Mouse (Mus musculus): ENCODE measurements around the gene Ip6k1.

The Ip6k1 gene

DNA sequence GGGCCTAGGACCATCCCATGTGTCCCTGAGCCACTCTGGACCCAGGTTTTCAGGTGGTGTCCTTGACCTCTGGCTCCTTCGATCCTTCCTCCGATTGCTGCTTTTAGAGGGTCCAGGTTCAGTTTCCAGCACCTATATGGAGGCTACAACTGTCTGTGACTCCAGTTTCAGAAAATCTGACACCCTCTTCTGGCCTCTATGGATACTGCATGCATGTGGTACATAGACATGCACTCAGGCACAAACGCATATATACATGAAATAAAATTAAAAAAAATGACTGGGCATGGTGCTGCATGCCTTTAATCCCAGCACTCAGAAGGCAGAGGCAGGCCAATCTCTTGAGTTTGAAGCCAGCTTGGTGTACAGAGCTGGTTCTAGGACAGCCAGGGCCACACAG is 25.6 kb downstream of the Ip6k1 start:
- DNase-seq (ENCODE audit: low spot score) = no peak

DNA sequence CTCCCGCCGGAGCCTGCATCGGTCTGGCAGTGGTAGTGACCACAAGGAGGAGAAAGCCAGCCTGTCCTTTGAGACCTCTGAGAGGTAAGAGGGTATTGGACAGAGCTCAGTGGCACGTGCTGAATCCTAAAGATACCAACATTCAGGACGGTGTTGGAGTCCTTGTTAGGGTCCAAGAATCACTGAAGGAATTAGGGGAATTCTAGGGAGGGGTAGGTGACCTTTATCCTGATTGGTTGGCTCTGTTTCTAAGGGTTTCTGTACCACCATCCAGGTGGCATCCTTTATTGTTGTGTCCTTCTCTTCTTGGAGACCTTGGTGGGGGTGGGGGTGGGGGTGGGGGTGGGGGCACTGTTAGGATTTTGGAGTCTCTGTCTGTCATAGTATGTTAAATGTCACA is 29.8 kb downstream of the Ip6k1 start:
- DNase-seq (ENCODE audit: low spot score) = no peak

DNA sequence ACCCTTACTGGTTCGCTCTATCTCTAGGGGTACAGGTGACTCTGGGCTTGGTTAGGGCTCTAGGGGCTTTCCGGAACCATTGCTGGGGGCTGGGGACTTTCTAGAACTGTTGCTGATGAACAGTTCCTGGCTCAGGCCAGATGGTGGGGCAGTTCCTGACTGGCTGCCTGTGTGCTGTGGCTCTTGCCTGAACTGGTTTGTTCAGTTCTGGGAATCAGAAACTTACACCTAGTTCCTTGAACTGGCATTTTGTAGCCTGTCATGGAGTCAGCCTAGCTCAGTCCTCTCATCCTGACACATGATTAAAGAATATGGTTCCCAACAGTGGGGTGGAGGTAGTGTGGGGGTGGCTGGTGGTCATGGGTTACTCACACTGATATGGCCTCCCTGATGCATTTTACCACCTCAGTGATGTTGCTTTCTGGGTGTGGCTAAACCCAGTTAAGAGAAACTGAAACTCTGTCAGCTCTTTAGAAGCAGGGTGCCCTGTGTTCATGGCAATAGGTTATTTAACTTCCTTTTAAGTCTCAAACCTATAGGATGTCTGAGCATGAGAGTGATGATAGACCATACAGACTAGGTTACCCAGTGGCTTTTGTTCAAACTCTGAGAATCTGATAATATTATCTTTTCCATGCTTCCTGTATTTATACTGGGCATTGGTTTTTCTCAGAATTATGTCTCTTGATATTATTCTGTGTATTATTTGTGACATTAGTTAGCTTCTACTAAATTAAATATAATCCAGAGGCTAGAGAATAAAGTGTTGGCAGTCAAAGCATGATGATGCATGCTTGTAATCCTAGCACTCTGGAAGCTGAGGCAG is 33.2 kb downstream of the Ip6k1 start:
- DNase-seq (ENCODE audit: low spot score) = no peak

DNA sequence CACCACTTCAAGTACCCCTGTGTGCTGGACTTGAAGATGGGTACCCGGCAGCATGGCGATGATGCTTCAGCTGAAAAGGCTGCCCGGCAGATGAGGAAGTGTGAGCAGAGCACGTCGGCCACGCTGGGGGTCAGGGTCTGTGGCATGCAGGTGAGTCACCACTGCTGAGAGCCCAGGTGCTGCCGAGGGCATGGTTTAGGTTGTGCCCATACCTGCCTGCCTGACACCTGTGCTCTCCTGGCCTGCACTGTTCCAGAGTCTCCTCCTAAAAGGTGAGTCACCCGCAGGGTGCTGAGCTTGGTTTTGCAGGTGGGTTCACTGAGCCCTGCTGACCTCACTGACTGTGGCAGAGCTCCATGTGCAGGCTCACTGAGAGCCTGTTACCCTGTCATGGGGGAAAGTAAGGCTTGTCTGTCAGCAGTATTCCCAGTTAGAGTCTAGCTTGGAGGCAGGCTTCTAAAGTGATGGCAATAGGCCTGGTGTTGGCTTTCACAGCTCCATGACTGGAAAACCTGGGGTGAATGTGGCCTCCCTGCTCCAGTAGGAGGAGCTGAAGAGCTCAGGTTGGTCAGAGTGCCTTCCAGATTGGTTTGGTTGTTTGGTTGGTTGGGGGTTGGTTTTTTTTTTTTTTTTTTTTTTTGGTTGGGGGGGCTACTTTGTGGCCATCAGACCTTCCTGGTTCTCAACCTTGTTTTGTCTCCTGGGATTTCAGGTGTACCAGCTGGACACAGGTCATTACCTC is 42.6 kb downstream of the Ip6k1 start:
- no peak for DNase-seq (ENCODE audit: low spot score)

DNA sequence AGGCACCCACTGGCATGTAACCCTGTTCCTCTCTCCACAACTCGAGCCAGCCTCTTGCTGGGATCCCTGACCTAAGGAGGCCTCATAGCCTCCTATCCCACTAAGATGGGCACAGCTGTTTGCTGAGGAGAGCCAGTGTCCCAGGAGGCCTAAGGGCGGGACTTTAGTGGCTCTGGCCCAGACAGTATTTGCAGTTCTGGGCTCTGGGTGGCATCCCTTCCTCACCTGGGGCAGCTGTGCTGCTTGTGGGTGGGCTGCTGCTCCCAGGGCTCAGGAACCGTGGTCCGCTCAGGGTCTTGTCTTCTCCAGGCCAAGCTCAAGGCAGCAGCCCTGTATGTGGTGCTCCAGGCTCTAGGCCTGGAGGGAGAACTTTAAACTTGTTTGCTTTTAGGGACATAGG is 44.3 kb downstream of the Ip6k1 start:
- no peak for DNase-seq (ENCODE audit: low spot score)

DNA sequence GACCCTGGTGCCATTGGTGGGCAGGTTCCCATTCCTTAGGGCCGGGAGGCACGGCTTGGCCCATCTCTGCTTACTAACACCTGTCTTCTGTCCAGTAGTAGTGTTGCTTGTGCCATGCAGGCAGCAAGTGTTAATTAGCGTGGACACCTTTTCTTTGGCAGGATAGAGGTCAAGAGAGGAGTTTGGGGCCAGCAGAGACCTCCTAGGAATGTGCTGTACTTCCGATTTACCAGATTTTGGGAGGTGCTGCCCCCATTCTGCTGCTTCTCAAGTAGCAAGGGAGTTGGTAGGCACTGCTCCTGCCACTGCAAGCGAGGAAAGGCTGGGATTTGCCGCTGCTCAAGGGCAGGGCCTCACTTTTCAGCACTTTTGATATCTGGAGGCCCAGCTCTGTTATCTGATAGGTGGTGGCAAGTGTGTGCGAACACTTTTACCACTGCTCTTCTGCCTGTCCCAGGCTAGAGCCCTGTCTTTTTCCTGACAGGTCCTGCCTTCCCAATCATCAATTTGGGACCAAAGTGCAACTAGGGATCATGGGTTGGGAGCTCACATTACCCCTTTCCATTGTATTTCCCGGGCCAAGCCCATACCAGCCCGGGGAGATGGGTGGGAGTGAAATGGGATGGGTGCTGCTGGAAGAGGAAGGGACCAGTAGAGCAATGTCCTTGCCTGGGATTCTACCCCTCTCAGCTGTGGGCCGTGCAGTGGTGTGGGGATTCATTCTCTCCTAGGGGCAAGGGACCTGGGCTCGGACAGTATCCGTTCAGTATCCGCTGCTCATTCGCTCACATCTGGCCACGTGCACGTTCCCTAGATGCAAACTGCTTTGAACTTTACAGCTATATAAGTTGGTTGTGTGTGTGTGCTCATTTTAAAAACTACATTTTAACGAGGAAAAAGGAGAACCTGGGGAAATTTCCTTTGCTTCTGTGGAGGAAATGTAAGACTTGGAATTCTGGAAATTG is 45.6 kb downstream of the Ip6k1 start:
- no peak for DNase-seq (ENCODE audit: low spot score)

DNA sequence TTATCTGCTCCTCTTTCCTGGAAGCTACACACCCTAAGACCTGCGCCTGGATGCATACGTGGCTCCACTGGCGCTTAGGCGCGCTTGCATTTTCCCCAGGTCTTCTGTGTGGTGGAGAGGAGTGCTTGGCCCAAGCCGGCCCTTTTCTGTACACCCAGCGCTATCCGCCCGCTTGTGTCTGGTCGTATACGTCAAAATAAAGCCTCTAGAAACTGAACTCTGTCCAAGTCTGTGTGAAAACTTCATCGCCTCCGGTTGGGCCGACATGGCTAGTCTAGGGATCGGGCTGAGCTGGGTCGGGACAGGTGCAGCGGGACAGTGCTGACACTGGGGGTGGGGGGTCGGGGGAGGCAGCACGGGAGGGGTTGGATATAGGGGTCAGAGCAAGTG is 46.3 kb downstream of the Ip6k1 start:
- DNase-seq (ENCODE audit: low spot score) = peak; percentile 54

DNA sequence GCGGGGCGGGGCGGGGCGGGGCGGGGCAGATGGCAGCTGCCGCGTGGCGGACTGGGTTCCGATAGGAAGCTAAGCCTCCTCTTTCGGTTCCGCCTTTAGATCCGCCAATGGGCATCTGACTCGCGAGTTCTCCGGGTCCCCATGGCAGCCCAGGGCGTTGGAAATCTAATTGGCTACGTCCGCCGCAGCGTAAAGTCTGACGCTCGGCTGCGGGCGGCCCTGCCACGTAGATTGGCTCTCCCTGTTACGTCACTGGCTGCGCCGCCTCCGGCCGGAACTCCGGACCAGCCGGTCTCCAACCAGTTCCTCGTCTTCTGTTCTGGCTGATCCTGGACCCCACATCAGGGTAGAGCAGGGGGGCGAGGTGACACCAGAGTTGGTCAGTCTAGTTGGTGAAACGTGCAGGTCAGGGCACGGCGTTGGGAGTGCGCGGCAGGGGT is 46.7 kb downstream of the Ip6k1 start, which contains the start of gene Gmppb:
Gmppb (plus strand) TSS at position 227 of the 440 bp plus-strand sequence.
- DNase-seq (ENCODE audit: low spot score) = peak; percentile 98

DNA sequence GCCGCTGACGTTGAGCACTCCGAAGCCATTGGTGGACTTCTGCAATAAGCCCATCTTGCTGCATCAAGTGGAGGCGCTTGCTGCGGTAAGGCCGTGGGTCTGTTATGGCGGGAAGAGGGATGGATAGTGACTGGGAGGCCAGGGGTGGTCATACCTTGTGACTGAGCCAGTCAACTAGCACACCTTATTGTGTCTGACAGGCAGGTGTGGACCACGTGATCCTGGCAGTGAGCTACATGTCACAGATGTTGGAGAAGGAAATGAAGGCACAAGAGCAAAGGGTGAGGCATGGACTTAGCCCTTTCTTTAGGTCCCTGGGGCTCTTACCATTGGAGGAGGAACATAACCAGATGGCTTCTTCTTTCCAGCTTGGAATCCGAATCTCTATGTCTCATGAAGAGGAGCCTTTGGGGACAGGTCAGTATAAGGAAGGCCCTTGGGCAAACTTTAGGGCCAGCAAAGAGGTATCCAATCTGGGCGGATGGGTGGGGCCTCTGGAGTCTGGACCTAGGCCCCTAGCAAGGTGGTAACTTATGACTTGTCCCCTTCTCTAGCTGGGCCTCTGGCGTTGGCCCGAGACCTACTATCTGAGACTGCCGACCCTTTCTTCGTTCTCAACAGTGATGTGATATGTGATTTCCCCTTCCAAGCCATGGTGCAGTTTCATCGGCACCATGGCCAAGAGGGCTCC is 47.4 kb downstream of the Ip6k1 start:
- no peak for DNase-seq (ENCODE audit: low spot score)

DNA sequence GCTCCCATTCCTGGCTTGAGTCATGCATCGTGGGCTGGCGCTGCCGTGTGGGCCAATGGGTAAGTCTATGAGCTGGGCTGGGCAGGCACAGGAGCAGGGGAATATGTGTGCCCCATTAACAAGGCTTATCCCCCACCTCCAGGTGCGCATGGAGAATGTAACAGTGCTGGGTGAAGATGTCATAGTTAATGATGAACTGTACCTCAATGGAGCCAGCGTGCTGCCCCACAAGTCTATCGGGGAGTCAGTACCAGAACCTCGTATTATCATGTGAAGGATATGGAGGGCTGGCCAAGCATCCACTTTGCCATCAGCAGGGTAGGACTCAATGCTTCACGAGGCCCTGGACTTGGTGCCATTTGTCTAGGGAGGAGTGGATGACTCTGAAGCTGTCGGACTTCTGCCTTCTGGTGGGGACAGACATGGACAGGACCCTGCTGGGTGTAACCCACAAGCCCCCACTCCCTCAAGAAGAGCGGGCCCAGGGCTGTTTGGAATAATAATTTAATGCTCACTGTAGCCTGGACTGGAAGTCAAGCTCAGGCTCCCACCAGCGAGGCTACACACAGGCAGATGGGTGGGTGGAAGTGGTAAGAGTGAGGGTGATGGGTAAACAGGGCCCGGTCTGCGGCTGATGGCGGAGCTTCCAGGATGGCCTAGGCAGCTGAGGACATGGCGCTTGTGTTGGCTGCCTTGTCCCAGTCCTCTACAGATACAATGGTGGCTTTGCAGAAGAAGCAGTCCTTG is 49.1 kb downstream of the Ip6k1 start:
- no peak for DNase-seq (ENCODE audit: low spot score)

DNA sequence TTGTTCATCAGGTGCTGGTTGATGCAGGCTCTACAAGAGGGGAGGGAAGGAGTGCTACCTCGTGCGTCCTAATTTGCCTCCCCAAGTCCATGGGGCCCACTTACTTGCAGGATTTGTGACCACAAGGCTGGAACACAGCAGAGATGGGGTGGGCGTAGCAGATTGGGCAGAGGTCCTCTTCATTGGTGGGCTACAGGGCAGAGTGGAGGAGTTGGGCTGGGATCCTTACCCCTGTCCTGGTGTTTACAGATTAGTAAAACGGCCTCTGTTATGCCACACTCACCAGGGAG is 49.6 kb downstream of the Ip6k1 start:
- DNase-seq (ENCODE audit: low spot score) = no peak

DNA sequence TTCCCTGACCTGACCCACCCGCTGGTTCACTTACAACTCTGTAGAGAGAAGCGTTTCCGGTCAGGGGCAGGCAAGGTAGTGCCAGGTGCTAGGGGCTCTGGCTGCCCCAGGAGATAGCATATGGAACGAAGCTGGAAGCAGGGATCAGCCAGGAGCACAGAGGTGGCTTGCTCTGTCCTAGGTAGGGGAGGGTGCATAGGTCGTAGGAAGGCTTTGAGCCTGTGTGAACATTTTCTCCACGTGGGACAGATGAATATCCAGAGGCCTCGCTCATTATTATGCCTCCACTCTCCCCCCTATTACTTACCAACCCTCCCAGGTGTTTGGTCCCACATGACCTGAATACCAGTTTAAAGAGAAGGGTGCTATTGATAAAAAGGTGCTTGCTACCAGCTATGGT is 50.1 kb downstream of the Ip6k1 start:
- DNase-seq (ENCODE audit: low spot score) = no peak

DNA sequence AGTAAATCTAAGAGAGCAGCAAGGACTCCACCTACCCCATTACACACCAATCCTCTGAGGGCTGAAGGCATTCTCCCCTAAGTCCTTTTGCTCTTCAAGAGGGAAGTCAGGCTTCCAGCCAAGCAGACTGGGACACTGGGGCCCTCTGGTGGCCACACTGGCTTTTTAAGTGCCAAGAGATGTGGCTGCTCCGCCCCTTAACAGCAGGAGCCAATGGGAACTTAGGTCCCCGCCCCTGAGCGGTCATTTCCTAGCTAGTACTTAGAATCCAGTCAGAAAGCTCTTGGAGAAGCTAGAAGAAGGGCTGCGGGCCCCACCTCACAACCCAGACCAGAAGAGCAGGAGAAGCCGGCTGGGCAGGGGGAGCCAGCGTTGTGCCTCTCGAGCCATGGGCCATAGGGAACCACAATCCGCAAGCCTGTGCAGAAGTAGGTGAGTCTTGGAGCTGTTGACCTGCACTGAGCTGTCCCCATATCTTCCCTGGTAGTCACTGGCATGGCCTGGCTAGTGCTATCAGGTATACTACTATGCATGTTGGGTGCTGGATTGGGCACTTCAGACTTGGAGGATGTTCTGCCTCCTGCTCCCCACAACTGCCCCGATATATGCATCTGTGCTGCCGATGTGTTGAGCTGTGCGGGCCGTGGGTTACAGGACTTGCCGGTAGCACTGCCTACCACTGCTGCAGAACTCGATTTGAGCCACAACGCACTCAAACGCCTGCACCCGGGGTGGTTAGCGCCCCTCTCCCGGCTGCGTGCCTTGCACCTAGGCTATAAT is 50.8 kb downstream of the Ip6k1 start, which contains the start of gene Amigo3:
Amigo3 (plus strand) TSS at position 275 of the 780 bp plus-strand sequence.
- DNase-seq (ENCODE audit: low spot score) = peak; percentile 98

DNA sequence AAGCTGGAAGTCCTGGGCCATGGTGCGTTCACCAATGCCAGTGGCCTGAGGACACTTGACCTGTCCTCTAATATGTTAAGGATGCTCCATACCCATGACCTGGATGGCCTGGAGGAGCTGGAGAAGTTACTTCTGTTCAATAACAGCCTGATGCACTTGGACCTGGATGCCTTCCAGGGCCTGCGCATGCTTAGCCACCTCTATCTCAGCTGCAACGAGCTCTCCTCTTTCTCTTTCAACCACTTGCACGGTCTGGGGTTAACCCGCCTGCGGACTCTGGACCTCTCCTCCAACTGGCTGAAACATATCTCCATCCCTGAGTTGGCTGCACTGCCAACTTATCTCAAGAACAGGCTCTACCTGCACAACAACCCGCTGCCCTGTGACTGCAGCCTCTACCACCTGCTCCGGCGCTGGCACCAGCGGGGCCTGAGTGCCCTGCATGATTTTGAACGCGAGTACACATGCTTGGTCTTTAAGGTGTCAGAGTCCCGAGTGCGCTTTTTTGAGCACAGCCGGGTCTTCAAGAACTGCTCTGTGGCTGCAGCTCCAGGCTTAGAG is 51.4 kb downstream of the Ip6k1 start:
- DNase-seq (ENCODE audit: low spot score) = no peak

DNA sequence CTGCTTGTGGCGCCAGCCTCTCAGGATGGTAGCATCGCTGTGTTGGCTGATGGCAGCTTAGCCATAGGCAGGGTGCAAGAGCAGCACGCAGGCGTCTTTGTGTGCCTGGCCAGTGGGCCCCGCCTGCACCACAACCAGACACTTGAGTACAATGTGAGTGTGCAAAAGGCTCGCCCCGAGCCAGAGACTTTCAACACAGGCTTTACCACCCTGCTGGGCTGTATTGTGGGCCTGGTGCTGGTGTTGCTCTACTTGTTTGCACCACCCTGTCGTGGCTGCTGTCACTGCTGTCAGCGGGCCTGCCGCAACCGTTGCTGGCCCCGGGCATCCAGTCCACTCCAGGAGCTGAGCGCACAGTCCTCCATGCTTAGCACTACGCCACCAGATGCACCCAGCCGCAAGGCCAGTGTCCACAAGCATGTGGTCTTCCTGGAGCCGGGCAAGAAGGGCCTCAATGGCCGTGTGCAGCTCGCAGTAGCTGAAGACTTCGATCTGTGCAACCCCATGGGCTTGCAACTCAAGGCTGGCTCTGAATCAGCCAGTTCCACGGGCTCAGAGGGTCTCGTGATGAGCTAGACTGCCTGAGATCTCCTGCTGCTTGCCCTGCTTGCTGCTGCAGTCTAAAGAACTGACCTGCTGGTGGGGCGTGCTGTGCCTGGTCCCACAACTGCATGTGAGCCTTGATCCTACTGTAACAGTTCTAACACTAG is 52.2 kb downstream of the Ip6k1 start:
- DNase-seq (ENCODE audit: low spot score) = no peak

DNA sequence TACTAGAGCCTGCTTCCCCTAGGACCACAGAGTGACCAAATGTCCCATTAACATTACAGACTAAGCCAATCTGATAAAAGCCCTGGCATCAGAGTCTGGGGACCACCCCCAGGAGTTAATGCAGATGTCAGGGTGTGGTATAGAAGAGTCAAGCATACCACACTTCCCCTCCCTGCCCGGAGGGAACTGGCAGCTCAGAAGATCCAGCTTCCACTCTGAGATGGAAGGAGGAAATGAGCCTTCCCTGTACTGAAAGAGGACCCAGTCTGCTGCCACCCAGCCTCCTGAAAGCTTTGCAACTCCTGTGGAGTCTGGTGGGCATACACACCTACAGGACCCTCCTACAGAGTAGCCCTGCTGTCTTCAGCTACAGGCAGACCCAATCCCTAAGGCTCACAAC is 52.8 kb downstream of the Ip6k1 start:
- no peak for DNase-seq (ENCODE audit: low spot score)

DNA sequence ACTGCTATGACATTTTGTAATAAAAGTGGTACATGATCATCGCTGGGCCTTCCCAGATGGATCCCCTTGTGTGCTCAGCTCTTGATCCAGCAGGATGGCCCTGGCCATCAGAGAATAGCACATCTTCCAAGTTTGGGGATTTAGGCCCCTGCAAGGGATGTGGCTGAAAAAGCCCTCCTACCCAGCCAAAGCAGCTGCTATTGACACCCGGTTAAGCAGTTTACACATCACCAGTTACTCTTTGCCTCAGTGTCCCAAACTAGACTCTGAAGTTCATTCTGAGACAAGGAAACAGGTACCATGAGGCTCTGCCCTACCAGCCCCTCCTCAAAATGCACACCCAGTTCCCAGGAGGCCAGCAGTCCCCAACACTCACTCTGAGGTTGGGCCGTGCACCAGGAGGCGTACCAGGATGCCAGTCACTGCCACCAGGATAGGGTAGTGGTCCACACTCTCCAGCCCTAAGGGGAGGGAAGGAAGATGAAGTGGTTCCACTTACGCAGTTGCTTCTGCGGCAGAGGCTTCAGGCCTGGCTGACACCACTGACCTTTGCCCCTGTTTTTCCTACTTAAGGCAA is 53.4 kb downstream of the Ip6k1 start:
- no peak for DNase-seq (ENCODE audit: low spot score)

DNA sequence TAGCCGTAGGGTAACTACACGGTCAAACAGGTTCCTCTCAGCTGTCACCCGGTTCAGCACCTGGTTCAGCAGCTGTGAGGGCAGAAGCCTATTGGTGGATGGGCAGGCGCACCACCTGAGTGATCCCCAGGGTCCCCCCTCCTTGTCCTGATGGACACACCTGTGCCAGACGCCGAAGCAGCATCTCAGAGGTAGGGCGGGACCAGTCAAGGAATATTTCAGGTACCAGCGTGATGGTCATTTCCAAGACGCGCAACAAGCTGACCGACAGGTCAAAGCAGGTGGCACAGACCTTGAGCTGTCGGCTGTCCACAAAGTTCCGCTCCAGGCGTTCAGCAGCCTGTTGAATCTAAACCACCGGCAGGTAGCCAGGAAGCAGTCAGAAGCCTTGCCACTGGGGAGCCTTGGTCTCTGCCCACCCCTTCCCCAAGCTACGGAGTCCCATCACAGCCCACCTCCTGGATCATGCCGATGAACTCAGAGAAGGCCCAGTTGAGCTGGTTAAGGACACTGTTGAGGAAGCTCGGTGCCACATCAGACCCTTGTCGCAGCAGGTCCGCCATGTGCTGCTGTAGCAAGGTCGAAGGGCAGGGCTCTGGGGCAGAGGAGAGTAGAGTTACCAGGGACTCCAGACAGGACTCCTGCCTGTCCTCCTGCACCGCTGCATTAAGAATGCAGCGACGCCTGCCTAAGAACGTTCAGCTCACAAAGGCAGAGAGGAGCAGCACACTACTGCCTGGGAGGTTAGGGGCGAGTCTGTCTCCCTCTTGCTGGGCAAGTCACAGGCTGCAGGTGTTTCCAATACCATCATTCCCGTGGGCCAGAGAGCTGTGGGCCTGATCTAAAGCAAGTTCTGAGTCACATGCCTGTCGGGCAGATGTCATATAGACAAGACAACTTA is 54.3 kb downstream of the Ip6k1 start:
- DNase-seq (ENCODE audit: low spot score) = no peak

Measured in embryo, embryonic 10.5 days (tissue).